Mouse (Mus musculus): ENCODE data around the gene Trf. TPM values are rescaled to one million over a fixed set of nuclear protein-coding genes. Genes with fewer than 3 reads are reported as not detected.

The Trf gene
- 27.2 and 28.8 TPM in 2 replicates for polyA plus RNA-seq (2014; fragmentation: Nextera tagmentation; extraction: Ambion mirVana)

DNA sequence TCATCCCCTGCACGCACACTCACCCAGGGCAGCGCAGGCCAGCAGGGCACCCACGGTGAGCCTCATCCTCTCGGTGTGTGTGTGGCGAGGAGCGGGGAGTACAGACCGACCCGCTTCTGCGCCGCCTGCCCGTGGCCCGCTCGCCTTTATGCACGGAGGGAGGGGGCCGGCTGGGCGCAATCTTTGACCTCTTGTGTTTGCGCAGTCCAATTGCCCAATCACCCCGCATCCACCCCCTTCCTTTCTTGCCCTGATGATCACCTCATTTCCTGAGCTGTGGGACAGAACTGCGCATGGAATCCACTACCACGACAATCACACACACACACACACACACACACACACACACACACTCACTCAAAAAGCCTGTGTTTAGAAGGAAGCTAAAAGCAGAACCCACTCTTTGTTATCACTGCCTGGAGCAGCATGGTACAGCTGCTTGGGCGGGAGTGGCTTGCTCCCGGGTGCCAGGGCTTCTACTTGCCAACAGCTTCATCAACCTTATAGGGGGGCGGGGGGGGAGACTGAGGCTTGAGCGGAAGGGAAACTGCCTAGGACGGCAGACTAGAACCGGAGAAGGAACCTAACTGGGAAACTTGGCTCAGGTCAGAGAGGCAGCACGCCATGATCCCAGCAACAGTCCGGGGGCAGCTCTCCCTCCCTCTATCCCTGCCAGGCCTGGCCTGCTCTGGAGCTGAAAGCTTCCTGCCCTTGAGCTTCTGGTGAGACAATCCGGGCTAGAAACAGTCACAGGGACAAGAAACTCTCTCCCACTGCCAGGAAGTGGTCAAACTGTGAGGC is at the start of gene Trf, which contains the start of gene Gm20425:
TSS of gene Trf (minus strand) at position 294 of the 801 bp plus-strand sequence.
TSS of gene Gm20425 (minus strand) at position 157 of the 801 bp plus-strand sequence.
- H3K4me2 ChIP-seq (ENCODE audit: low read depth, low read length), result peak within 1 kb of the TSS; percentile 23
- H3K4me1 ChIP-seq (ENCODE audit: control insufficient read depth, insufficient read depth, low read length), result no peaks in the 10 kb centered on the region
- H3K27ac ChIP-seq (replicated peaks; ENCODE audit: low read depth, low read length), result no peak within 1 kb of the TSS
- H3K9ac ChIP-seq (replicated peaks; ENCODE audit: low read length), result peak within 1 kb of the TSS; percentile 37
- H3K36me3 ChIP-seq (replicated peaks; ENCODE audit: control insufficient read depth, insufficient read depth, low read depth, low read length), result no peaks in the 10 kb centered on the region
- 0 out of 2 replicates have a peak within 1 kb of the TSS, but pooled peaks have one; percentile 0 for H3K4me3 ChIP-seq (ENCODE audit: low read depth, low read length)
- H3K9me3 ChIP-seq (replicated peaks; ENCODE audit: control insufficient read depth, low read length), result no peaks in the 10 kb centered on the region
- peak; percentile 30 for DNase-seq (ENCODE audit: low spot score)
- no peaks in the 10 kb centered on the region for H3K27me3 ChIP-seq (ENCODE audit: control insufficient read depth, insufficient read depth, low read length)
- 44% methylated on average over 28 of the region's 29 CpGs for WGBS
- ATAC-seq (replicated peaks; ENCODE audit: insufficient number of reproducible peaks, low FRiP score, low TSS enrichment, low read depth), result no peak

DNA sequence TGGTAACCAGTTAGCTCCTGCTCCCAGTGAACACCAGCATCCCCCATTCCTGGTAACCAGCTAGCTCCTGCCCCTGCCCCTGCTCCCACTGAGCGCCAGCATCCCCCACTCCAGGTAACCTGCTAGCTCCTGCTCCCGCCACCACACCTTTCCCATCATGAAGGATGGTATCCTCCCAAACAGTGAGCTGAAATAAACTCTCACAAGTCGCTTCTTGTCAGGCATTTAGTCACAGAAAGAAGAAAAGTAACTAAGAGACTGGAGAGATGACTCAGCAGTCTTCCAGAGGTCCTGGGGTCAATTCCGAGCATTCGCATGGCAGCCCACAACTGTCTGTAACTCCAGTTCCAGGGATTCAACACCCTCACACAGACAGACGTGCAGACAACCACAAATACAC is 46.6 kb upstream of the Trf start:
- no peak overlapping the region for H3K27ac ChIP-seq (replicated peaks; ENCODE audit: low read depth, low read length)
- no peaks in the 10 kb centered on the region for H3K9me3 ChIP-seq (replicated peaks; ENCODE audit: control insufficient read depth, low read length)
- no peak overlapping the region for H3K9ac ChIP-seq (replicated peaks; ENCODE audit: low read length)
- no peak for ATAC-seq (replicated peaks; ENCODE audit: insufficient number of reproducible peaks, low FRiP score, low TSS enrichment, low read depth)
- no peak for DNase-seq (ENCODE audit: low spot score)
- H3K27me3 ChIP-seq (ENCODE audit: control insufficient read depth, insufficient read depth, low read length), result no peaks in the 10 kb centered on the region
- no peak overlapping the region for H3K4me2 ChIP-seq (ENCODE audit: low read depth, low read length)
- no peaks in the 10 kb centered on the region for H3K4me1 ChIP-seq (ENCODE audit: control insufficient read depth, insufficient read depth, low read length)
- H3K4me3 ChIP-seq (ENCODE audit: low read depth, low read length), result no peak overlapping the region
- no peaks in the 10 kb centered on the region for H3K36me3 ChIP-seq (replicated peaks; ENCODE audit: control insufficient read depth, insufficient read depth, low read depth, low read length)
- WGBS, result 79% methylated on average over 6 of the region's 6 CpGs

DNA sequence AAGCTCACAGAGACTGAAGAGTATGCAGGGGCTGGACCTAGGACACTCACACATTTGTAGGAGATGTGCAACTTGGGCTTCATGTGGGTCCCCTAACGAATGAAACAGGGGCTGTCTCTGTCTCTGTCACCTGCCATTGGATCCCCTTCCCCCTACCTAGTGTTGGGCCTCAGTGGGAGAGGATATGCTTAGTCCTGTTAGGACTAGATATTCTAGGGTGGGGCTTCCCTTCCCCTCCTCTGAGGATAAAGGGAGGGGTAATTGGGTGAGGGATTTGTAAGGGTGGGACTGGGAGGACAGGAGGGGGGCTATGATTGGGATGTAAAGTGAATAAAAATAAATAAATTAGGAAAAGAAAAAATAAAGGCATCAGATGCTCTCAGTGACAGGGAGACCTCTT is 45.4 kb upstream of the Trf start:
- Histone ChIP-seq H3K27me3 (ENCODE audit: control insufficient read depth, insufficient read depth, low read length) (no peaks in the 10 kb centered on the region), H3K4me1 (ENCODE audit: control insufficient read depth, insufficient read depth, low read length) (no peaks in the 10 kb centered on the region), H3K27ac (replicated peaks; ENCODE audit: low read depth, low read length) (no peak overlapping the region), H3K36me3 (replicated peaks; ENCODE audit: control insufficient read depth, insufficient read depth, low read depth, low read length) (no peaks in the 10 kb centered on the region), H3K4me3 (ENCODE audit: low read depth, low read length) (no peak overlapping the region), H3K9me3 (replicated peaks; ENCODE audit: control insufficient read depth, low read length) (no peaks in the 10 kb centered on the region), H3K9ac (replicated peaks; ENCODE audit: low read length) (no peak overlapping the region), H3K4me2 (ENCODE audit: low read depth, low read length) (no peak overlapping the region)
- 77% methylated on average over 1 of the region's 1 CpGs for WGBS
- no peak for DNase-seq (ENCODE audit: low spot score)
- ATAC-seq (replicated peaks; ENCODE audit: insufficient number of reproducible peaks, low FRiP score, low TSS enrichment, low read depth), result no peak

DNA sequence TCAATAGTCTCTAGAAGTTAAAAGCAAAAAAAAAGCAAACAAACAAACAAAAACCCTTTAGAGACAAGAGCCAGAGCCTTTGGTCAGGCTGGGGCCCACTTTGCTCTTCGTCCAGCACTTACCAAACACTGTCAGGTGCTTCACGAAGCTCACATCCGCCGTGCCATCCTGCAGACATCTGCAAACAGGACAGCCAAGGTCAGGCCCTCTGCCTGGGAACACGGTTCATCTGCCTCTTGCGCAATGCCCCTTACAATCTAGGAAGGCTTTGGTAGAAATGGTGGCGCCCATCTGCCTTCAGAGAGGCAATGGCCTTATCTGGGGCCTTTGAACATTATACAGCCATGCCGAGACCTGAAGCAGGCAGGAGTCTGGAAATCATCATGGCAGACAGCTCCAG is 44.6 kb upstream of the Trf start:
- no peak for ATAC-seq (replicated peaks; ENCODE audit: insufficient number of reproducible peaks, low FRiP score, low TSS enrichment, low read depth)
- H3K36me3 ChIP-seq (replicated peaks; ENCODE audit: control insufficient read depth, insufficient read depth, low read depth, low read length), result no peaks in the 10 kb centered on the region
- WGBS, result 84% methylated on average over 8 of the region's 8 CpGs

DNA sequence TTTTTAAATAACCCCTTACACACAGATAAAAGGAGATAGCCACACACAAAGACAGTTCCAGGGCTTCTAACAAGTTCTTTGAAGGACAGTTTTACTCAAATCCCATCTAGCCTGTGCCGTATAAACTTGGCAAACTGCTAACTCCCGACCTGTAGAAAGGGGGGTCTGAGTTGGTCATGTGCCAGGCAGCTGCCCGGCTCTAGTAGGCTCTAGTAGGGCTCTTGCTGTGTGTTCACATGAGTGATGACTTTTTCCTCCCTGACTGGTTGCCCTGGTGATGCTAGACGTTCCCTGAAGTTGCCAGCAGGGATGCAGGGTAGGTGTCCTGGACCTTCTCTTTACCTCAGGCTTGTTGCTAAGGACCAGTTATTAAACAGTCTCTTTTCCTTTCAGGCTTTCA is 40.9 kb upstream of the Trf start:
- no peak overlapping the region for H3K27ac ChIP-seq (replicated peaks; ENCODE audit: low read depth, low read length)
- H3K9ac ChIP-seq (replicated peaks; ENCODE audit: low read length), result no peak overlapping the region
- no peak overlapping the region for H3K4me2 ChIP-seq (ENCODE audit: low read depth, low read length)
- H3K36me3 ChIP-seq (replicated peaks; ENCODE audit: control insufficient read depth, insufficient read depth, low read depth, low read length), result no peaks in the 10 kb centered on the region
- no peaks in the 10 kb centered on the region for H3K27me3 ChIP-seq (ENCODE audit: control insufficient read depth, insufficient read depth, low read length)
- no peak overlapping the region for H3K4me3 ChIP-seq (ENCODE audit: low read depth, low read length)
- ATAC-seq (replicated peaks; ENCODE audit: insufficient number of reproducible peaks, low FRiP score, low TSS enrichment, low read depth) (no peak), DNase-seq (ENCODE audit: low spot score) (no peak)
- 53% methylated on average over 4 of the region's 4 CpGs for WGBS
- H3K9me3 ChIP-seq (replicated peaks; ENCODE audit: control insufficient read depth, low read length), result no peaks in the 10 kb centered on the region
- no peaks in the 10 kb centered on the region for H3K4me1 ChIP-seq (ENCODE audit: control insufficient read depth, insufficient read depth, low read length)

More for the DNA sequence above, 44.6 kb upstream of the Trf start:
- H3K4me2 ChIP-seq (ENCODE audit: low read depth, low read length), result no peak overlapping the region
- no peak overlapping the region for H3K4me3 ChIP-seq (ENCODE audit: low read depth, low read length)
- no peak overlapping the region for H3K9ac ChIP-seq (replicated peaks; ENCODE audit: low read length)
- no peaks in the 10 kb centered on the region for H3K4me1 ChIP-seq (ENCODE audit: control insufficient read depth, insufficient read depth, low read length)
- DNase-seq (ENCODE audit: low spot score), result no peak
- H3K9me3 ChIP-seq (replicated peaks; ENCODE audit: control insufficient read depth, low read length), result no peaks in the 10 kb centered on the region
- H3K27me3 ChIP-seq (ENCODE audit: control insufficient read depth, insufficient read depth, low read length), result no peaks in the 10 kb centered on the region
- no peak overlapping the region for H3K27ac ChIP-seq (replicated peaks; ENCODE audit: low read depth, low read length)

DNA sequence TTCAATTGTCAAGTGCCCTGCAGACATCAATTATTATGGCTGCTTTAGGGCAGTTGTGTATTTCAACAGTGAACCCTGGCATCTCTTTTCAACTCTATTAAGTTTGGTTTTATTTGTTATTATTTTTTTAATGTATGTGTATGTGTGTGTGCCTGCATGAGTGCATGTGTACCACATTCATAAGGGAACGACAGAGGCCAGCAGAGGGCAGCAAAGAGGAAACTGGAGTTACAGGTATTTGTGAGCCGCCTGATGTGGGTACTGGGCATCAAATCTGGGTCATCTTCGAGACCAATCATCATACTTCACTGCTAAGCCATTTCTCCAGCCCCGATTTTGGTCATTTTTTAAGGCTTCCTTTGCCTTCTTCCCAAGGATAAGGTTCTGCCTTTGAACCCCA is 35.5 kb upstream of the Trf start:
- no peaks in the 10 kb centered on the region for H3K36me3 ChIP-seq (replicated peaks; ENCODE audit: control insufficient read depth, insufficient read depth, low read depth, low read length)
- no peaks in the 10 kb centered on the region for H3K4me1 ChIP-seq (ENCODE audit: control insufficient read depth, insufficient read depth, low read length)
- WGBS, result 87% methylated on average over 4 of the region's 4 CpGs
- no peak overlapping the region for H3K4me2 ChIP-seq (ENCODE audit: low read depth, low read length)
- H3K27ac ChIP-seq (replicated peaks; ENCODE audit: low read depth, low read length), result no peak overlapping the region
- no peak for DNase-seq (ENCODE audit: low spot score)
- no peaks in the 10 kb centered on the region for H3K27me3 ChIP-seq (ENCODE audit: control insufficient read depth, insufficient read depth, low read length)
- H3K9ac ChIP-seq (replicated peaks; ENCODE audit: low read length), result no peak overlapping the region
- H3K4me3 ChIP-seq (ENCODE audit: low read depth, low read length), result no peak overlapping the region
- ATAC-seq (replicated peaks; ENCODE audit: insufficient number of reproducible peaks, low FRiP score, low TSS enrichment, low read depth), result no peak
- no peaks in the 10 kb centered on the region for H3K9me3 ChIP-seq (replicated peaks; ENCODE audit: control insufficient read depth, low read length)

DNA sequence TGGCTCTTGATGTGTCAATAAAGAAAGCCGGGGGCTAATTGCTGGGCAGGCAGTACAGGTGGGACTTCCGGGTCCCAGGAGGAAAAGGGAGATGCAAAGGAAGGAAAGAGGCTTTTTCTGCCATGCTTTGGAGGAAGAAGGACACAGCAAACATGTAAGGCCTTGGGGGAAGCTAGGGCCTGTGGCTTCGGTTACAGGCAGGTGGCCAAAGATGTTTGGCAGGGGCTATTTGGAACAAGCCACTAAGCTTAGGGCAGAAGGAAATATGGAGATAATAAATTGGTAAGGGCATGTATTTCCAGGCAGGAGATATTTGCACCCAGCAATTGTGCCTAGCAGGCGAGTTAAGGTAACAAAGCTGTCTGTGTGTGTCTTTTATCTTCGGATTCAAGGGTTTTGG is 22.7 kb upstream of the Trf start:
- no peak for ATAC-seq (replicated peaks; ENCODE audit: insufficient number of reproducible peaks, low FRiP score, low TSS enrichment, low read depth)
- 84% methylated on average over 5 of the region's 5 CpGs for WGBS
- Histone ChIP-seq H3K4me1 (ENCODE audit: control insufficient read depth, insufficient read depth, low read length) (no peaks in the 10 kb centered on the region), H3K9me3 (replicated peaks; ENCODE audit: control insufficient read depth, low read length) (no peaks in the 10 kb centered on the region), H3K4me2 (ENCODE audit: low read depth, low read length) (no peak overlapping the region), H3K36me3 (replicated peaks; ENCODE audit: control insufficient read depth, insufficient read depth, low read depth, low read length) (no peaks in the 10 kb centered on the region), H3K27me3 (ENCODE audit: control insufficient read depth, insufficient read depth, low read length) (no peaks in the 10 kb centered on the region), H3K9ac (replicated peaks; ENCODE audit: low read length) (no peak overlapping the region), H3K27ac (replicated peaks; ENCODE audit: low read depth, low read length) (no peak overlapping the region), H3K4me3 (ENCODE audit: low read depth, low read length) (no peak overlapping the region)
- no peak for DNase-seq (ENCODE audit: low spot score)

DNA sequence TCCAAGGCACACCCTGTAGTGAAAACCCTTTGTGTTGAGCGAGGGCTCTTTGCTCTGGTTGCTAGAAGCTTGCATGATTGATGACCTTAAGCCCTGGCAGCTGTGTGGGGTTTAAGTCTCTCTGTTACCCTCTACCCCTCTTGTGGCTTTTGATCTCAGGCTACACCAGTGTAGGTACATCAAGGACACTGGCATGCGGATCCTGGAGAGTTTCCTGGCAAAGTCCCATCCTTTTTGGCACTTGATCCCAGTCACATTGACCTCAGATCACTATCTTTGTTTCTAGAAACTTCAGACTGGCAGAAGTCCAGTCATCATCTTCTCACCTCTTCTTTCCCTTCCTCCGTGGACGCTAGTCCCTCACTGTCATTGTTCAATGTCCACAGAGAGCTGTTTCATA is 18.4 kb upstream of the Trf start:
- DNase-seq (ENCODE audit: low spot score) (no peak), ATAC-seq (replicated peaks; ENCODE audit: insufficient number of reproducible peaks, low FRiP score, low TSS enrichment, low read depth) (no peak)
- H3K9ac ChIP-seq (replicated peaks; ENCODE audit: low read length), result no peak overlapping the region
- 70% methylated on average over 4 of the region's 4 CpGs for WGBS
- H3K27ac ChIP-seq (replicated peaks; ENCODE audit: low read depth, low read length), result no peak overlapping the region
- H3K36me3 ChIP-seq (replicated peaks; ENCODE audit: control insufficient read depth, insufficient read depth, low read depth, low read length), result no peaks in the 10 kb centered on the region
- no peak overlapping the region for H3K4me3 ChIP-seq (ENCODE audit: low read depth, low read length)
- H3K4me2 ChIP-seq (ENCODE audit: low read depth, low read length), result no peak overlapping the region
- H3K27me3 ChIP-seq (ENCODE audit: control insufficient read depth, insufficient read depth, low read length), result no peaks in the 10 kb centered on the region
- no peaks in the 10 kb centered on the region for H3K9me3 ChIP-seq (replicated peaks; ENCODE audit: control insufficient read depth, low read length)
- H3K4me1 ChIP-seq (ENCODE audit: control insufficient read depth, insufficient read depth, low read length), result no peaks in the 10 kb centered on the region

All from embryonic facial prominence, embryonic 11.5 days (tissue).